8 mouse cellular contexts compared by ENCODE assay signal in the genomic region with DNA sequence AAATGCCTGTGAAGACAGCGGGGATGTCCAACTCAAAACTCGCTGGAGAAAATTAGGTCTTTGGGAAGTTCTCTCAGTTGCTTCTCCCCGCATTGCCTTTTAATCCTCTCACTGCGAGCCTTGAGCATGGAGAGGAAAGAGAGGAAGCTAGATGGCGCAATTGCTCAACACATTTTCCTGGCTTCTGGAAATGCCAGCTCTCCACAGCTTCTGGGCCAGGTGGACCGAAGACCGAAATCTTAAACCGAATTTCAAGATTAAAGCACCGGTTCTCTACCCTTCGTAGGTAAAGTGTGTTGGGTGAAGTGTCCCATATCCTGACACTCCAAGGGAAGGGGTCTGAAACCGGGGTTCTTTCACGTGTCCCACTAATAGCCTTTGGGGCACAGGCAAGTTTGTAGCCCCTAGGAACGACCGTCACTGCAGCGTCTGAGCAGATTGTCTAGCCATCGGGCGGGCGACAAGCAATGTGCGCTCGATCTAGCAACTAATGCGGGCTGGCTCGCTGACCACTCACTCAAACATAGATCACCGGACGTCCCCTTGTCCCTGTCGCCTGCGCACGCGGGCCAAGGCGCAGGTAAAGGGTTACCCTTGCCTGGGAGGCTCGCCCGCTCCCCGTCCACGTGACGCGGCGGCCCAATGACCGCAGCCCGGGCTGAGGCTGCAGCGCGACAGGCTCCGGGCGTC. TPM values are rescaled to one million over a fixed set of nuclear protein-coding genes. Genes with fewer than 3 reads are reported as not detected.
DNase-seq lines count a peak whose midpoint lies in the region; ATAC-seq and TF ChIP-seq lines count a peak whose summit lies in the region.

Gene 0610040J01Rik (plus strand): TSS at position 545 of the 690 bp plus-strand sequence.

- H3K36me3 ChIP-seq in embryonic facial prominence, embryonic 14.5 days (ENCODE audit: control insufficient read depth, insufficient read depth, low read length): no peaks in the 10 kb centered on the region
- H3K36me3 ChIP-seq in heart, embryonic 11.5 days (ENCODE audit: control insufficient read depth, insufficient read depth, low read length): no peaks in the 10 kb centered on the region
- no peaks in the 10 kb centered on the region for H3K36me3 ChIP-seq in kidney, embryonic 15.5 days
- H3K36me3 ChIP-seq in limb, embryonic 14.5 days (ENCODE audit: control insufficient read depth, insufficient read depth, low read length): no peaks in the 10 kb centered on the region
- no peaks in the 10 kb centered on the region for H3K36me3 ChIP-seq in midbrain, embryonic 15.5 days (replicated peaks)

- no peaks in the 10 kb centered on the region for H3K4me1 ChIP-seq in embryonic facial prominence, embryonic 14.5 days (ENCODE audit: control insufficient read depth, insufficient read depth, low read length)
- no peaks in the 10 kb centered on the region for H3K4me1 ChIP-seq in heart, embryonic 11.5 days (ENCODE audit: control insufficient read depth, insufficient read depth, low read length)
- 0 out of 2 replicates have a peak, but pooled peaks cover 6% of the 10 kb centered on the region for H3K4me1 ChIP-seq in kidney, embryonic 15.5 days
- no peaks in the 10 kb centered on the region for H3K4me1 ChIP-seq in limb, embryonic 14.5 days (ENCODE audit: control insufficient read depth, insufficient read depth, low read length)
- peaks cover 9% of the 10 kb centered on the region; the same call in 1 of the 2 replicates for H3K4me1 ChIP-seq in midbrain, embryonic 15.5 days

- peaks cover 4% of the 10 kb centered on the region; the same call in 1 of the 2 replicates for H3K9me3 ChIP-seq in embryonic facial prominence, embryonic 14.5 days (ENCODE audit: control insufficient read depth, low read length)
- H3K9me3 ChIP-seq in heart, embryonic 11.5 days (replicated peaks; ENCODE audit: control insufficient read depth, low read length): no peaks in the 10 kb centered on the region
- no peaks in the 10 kb centered on the region for H3K9me3 ChIP-seq in kidney, embryonic 15.5 days (replicated peaks)
- no peaks in the 10 kb centered on the region; the same call in 1 of the 2 replicates for H3K9me3 ChIP-seq in limb, embryonic 14.5 days (ENCODE audit: control insufficient read depth, low read length)
- no peaks in the 10 kb centered on the region for H3K9me3 ChIP-seq in midbrain, embryonic 15.5 days

- DNase-seq in CD4-positive, CD25-positive, alpha-beta regulatory T cell, adult 2 months (ENCODE audit: low read depth, low spot score): peak; percentile 52
- DNase-seq in embryonic facial prominence, embryonic 14.5 days (ENCODE audit: low spot score): peak; percentile 87
- DNase-seq in limb, embryonic 14.5 days (ENCODE audit: low spot score): peak; percentile 91
- DNase-seq in spleen, postnatal 10 days (ENCODE audit: low spot score in 2 of 2): peak; percentile 26 to 52

- no peak for ATAC-seq in CD4-positive, CD25-positive, alpha-beta regulatory T cell, adult 4 months
- ATAC-seq in embryonic facial prominence, embryonic 14.5 days (ENCODE audit: low read depth): peak; percentile 89
- peak; percentile 46; the same call in 1 of the 2 replicates for ATAC-seq in heart, embryonic 11.5 days (replicated peaks; ENCODE audit: insufficient number of reproducible peaks, low FRiP score, low TSS enrichment)
- ATAC-seq in kidney, embryonic 15.5 days (replicated peaks; ENCODE audit: low FRiP score): peak; percentile 92
- peak; percentile 88 for ATAC-seq in limb, embryonic 14.5 days (ENCODE audit: low FRiP score, low read depth)
- ATAC-seq in midbrain, embryonic 15.5 days (replicated peaks): peak; percentile 93

- 2% methylated on average over 41 of the region's 42 CpGs for WGBS in embryonic facial prominence, embryonic 14.5 days
- 4% methylated on average over 41 of the region's 42 CpGs for WGBS in heart, embryonic 11.5 days (ENCODE audit: insufficient replicate concordance)
- WGBS in kidney, embryonic 15.5 days: 3% methylated on average over 42 of the region's 42 CpGs
- 2% methylated on average over 42 of the region's 42 CpGs for WGBS in limb, embryonic 14.5 days
- WGBS in midbrain, embryonic 15.5 days: 2% methylated on average over 42 of the region's 42 CpGs

- TF ChIP-seq POLR2A in limb, embryonic 14.5 days (IDR thresholded peaks at IDR 0.05; ENCODE audit: borderline replicate concordance, extremely low read depth, insufficient read depth, insufficient read length): no peak

- peak within 1 kb of the TSS; percentile 98 for H3K4me2 ChIP-seq in embryonic facial prominence, embryonic 14.5 days (ENCODE audit: low read depth, low read length)
- H3K4me2 ChIP-seq in heart, embryonic 11.5 days: peak within 1 kb of the TSS; percentile 94
- peak within 1 kb of the TSS; percentile 94 for H3K4me2 ChIP-seq in kidney, embryonic 15.5 days
- H3K4me2 ChIP-seq in limb, embryonic 14.5 days (replicated peaks; ENCODE audit: low read depth, low read length, severe bottlenecking): peak within 1 kb of the TSS; percentile 95
- peak within 1 kb of the TSS; percentile 94 for H3K4me2 ChIP-seq in midbrain, embryonic 15.5 days

- peaks cover 26% of the 10 kb centered on the region for H3K27me3 ChIP-seq in embryonic facial prominence, embryonic 14.5 days (replicated peaks; ENCODE audit: control insufficient read depth, insufficient read depth, low read length)
- H3K27me3 ChIP-seq in heart, embryonic 11.5 days (ENCODE audit: control insufficient read depth, insufficient read depth, low read length): peaks cover 21% of the 10 kb centered on the region
- no peaks in the 10 kb centered on the region for H3K27me3 ChIP-seq in kidney, embryonic 15.5 days
- H3K27me3 ChIP-seq in limb, embryonic 14.5 days (ENCODE audit: control insufficient read depth, insufficient read depth, low read length): peaks cover 7% of the 10 kb centered on the region; the same call in 1 of the 2 replicates
- H3K27me3 ChIP-seq in midbrain, embryonic 15.5 days (replicated peaks): peaks cover 14% of the 10 kb centered on the region; the same call in 1 of the 2 replicates

- peak within 1 kb of the TSS; percentile 61 for H3K9ac ChIP-seq in embryonic facial prominence, embryonic 14.5 days (ENCODE audit: low read depth, low read length)
- peak within 1 kb of the TSS; percentile 24 for H3K9ac ChIP-seq in heart, embryonic 11.5 days (ENCODE audit: low read depth, low read length)
- peak within 1 kb of the TSS; percentile 55 for H3K9ac ChIP-seq in kidney, embryonic 15.5 days
- H3K9ac ChIP-seq in limb, embryonic 14.5 days (ENCODE audit: low read depth, low read length, severe bottlenecking): peak within 1 kb of the TSS; percentile 58
- peak within 1 kb of the TSS; percentile 18 for H3K9ac ChIP-seq in midbrain, embryonic 15.5 days

- H3K4me3 ChIP-seq in embryonic facial prominence, embryonic 14.5 days (ENCODE audit: low read depth, low read length): peak within 1 kb of the TSS; percentile 56
- peak within 1 kb of the TSS; percentile 54 for H3K4me3 ChIP-seq in heart, embryonic 11.5 days (ENCODE audit: low read depth, low read length)
- H3K4me3 ChIP-seq in kidney, embryonic 15.5 days (replicated peaks): peak within 1 kb of the TSS; percentile 58
- peak within 1 kb of the TSS; percentile 55 for H3K4me3 ChIP-seq in limb, embryonic 14.5 days (replicated peaks; ENCODE audit: low read length)
- peak within 1 kb of the TSS; percentile 54 for H3K4me3 ChIP-seq in midbrain, embryonic 15.5 days

- no peak within 1 kb of the TSS for H3K27ac ChIP-seq in embryonic facial prominence, embryonic 14.5 days (replicated peaks; ENCODE audit: low read depth, low read length)
- no peak within 1 kb of the TSS for H3K27ac ChIP-seq in heart, embryonic 11.5 days (ENCODE audit: low read depth, low read length)
- H3K27ac ChIP-seq in kidney, embryonic 15.5 days: peak within 1 kb of the TSS; percentile 76
- H3K27ac ChIP-seq in limb, embryonic 14.5 days (replicated peaks; ENCODE audit: low read depth, low read length): no peak within 1 kb of the TSS
- no peak within 1 kb of the TSS for H3K27ac ChIP-seq in midbrain, embryonic 15.5 days

RNA-seq across cellular contexts. Expression of gene 0610040J01Rik, which starts in this region (rescaled TPM):
- polyA plus RNA-seq in CD4-positive, CD25-positive, alpha-beta regulatory T cell, adult 4 months (2017; shearing (Covaris generic)): not detected
- polyA plus RNA-seq in embryonic facial prominence, embryonic 14.5 days (2014; fragmentation: Nextera tagmentation; extraction: Ambion mirVana): 3.9 and 4.4 TPM in 2 replicates
- 0.99 and 1.0 TPM in 2 replicates for polyA plus RNA-seq in heart, embryonic 11.5 days (2014; fragmentation: Nextera tagmentation; extraction: Ambion mirVana)
- polyA plus RNA-seq in kidney, embryonic 15.5 days (2015; fragmentation: Nextera tagmentation; extraction: Ambion mirVana): 48.8 and 51.9 TPM in 2 replicates
- polyA plus RNA-seq in limb, embryonic 14.5 days (2012; rRNA removed): 3.0 and 3.4 TPM in 2 replicates
- 3.5 and 3.8 TPM in 2 replicates for polyA plus RNA-seq in limb, embryonic 14.5 days (2014; fragmentation: Nextera tagmentation; extraction: Ambion mirVana)
- 2.7 and 2.9 TPM in 2 replicates for polyA plus RNA-seq in midbrain, embryonic 15.5 days (2015; fragmentation: Nextera tagmentation; extraction: Ambion mirVana)

Comparison
In these comparisons a context has a peak if more than half of its experiments do, and no peak if none do; other contexts are left out.
1. DNase-seq: peak in every context shown above with its lines; median percentile 91 in limb, embryonic 14.5 days; 87 in embryonic facial prominence, embryonic 14.5 days; 52 in CD4-positive, CD25-positive, alpha-beta regulatory T cell, adult 2 months; 39 in spleen, postnatal 10 days.